Mouse (Mus musculus) brown adipose tissue, adult 24 weeks (tissue): Measurements from ENCODE around the gene Epc2. TPM values are rescaled to one million over a fixed set of nuclear protein-coding genes. Genes with fewer than 3 reads are reported as not detected.
A peak's percentile ranks its signal among the peaks of the same experiment; 100 is the strongest.

Experiments used
- H3K27ac ChIP-seq: fragments of 200-500 bp; replicated peaks from 2 replicates; pipeline ENCODE4 v1.5.1; 2012; ENCODE audit warnings: low read depth, mild to moderate bottlenecking, low read length
- H3K4me1 ChIP-seq: fragments of 200-500 bp; 2 replicates; pipeline ENCODE4 v1.6.1; 2012; ENCODE audit warnings: low read length, mixed read lengths; ENCODE audit not compliant: control insufficient read depth, insufficient read depth, insufficient read length
- H3K4me3 ChIP-seq: fragments of 200-500 bp; 2 replicates; pipeline ENCODE4 v1.5.1; 2012; ENCODE audit warnings: low read depth, mild to moderate bottlenecking, low read length, moderate library complexity; ENCODE audit not compliant: insufficient read depth
- polyA plus RNA-seq: library from polyadenylated mRNA; stranded (reverse); fragments of >200 nt; gene quantifications from 2 replicates; pipeline ENCODE4 v1.2.4, GENCODE M21; 2012; ENCODE audit not compliant: missing spikeins, insufficient read depth, insufficient read length

Epc2 gene
- polyA plus RNA-seq, 1 experiment = 9.0 TPM

- H3K27ac ChIP-seq = no peak overlapping the region
- peaks cover 8% of the 10 kb centered on the region for H3K4me1 ChIP-seq
- H3K4me3 ChIP-seq = no peak overlapping the region
These were observed 120.1 kb downstream of the Epc2 start for GRCm38 (mm10) chr2:49571159-49571920.

DNA sequence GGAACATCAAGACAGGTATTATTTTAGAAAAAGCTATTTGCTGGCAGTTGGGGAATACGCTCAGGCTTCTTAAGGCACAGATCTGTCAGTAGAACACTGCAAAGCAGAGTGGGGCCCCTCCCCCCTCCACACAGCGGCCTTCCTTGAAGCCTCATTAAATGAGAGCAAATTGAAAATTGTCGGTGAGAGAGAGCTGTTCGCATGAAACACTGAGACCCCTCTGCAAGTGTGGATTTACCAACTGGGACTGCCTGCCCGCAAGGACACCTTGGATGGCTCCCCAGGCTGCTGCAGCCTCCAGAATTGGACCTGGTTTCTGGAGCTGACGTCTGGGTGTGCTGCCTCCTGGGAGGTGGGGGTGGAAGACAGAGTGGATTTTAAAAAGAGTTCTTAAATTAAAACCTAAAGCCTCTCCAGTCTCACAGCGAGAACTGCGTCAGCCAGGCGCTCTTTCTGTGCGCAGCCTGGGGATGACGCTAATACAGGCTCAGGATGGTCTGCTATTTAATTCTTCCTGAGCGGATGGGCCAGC is 120.9 kb downstream of the Epc2 start:
- peaks cover 8% of the 10 kb centered on the region for H3K4me1 ChIP-seq
- H3K27ac ChIP-seq = no peak overlapping the region
- no peak overlapping the region for H3K4me3 ChIP-seq

DNA sequence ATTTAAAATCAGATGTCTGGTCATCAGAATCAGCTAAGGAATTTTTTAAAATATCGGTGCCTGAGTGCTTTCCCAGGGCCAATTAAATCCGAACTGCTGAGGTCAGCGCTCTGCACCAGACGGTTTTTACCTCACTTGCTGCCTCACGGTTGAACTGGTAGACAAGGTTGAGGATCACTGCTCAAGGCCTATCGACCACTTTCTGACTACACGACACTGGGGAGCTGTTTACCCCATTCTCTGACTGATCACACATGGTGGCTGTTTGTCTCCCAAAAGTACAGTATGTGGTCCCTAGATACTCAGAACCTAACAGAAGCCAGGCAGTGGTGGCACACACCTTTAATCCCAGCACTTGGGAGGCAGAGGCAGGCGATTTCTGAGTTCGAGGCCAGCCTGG is 121.4 kb downstream of the Epc2 start:
- Histone ChIP-seq H3K4me3 (no peak overlapping the region), H3K4me1 (peaks cover 8% of the 10 kb centered on the region), H3K27ac (no peak overlapping the region)

DNA sequence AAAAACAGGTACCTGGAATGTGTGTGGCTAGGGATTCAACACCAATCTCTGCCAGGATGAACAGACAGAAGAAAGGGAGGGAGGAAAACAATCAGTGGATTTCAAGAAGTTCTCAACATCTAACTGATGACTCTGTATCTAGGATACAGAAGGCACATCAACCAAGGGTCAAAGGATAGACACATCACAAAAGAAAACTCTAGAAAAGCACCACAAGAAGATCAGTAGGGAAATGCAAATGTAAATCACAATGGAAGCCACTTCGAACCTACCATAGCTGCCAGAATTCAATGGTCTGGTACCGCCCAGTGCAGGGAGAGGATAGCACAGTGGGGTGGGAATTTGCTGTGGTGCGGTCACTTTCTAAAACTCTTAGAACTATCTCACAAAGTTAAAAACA is 122.0 kb downstream of the Epc2 start:
- Histone ChIP-seq H3K4me1 (peaks cover 8% of the 10 kb centered on the region), H3K27ac (no peak overlapping the region), H3K4me3 (no peak overlapping the region)

DNA sequence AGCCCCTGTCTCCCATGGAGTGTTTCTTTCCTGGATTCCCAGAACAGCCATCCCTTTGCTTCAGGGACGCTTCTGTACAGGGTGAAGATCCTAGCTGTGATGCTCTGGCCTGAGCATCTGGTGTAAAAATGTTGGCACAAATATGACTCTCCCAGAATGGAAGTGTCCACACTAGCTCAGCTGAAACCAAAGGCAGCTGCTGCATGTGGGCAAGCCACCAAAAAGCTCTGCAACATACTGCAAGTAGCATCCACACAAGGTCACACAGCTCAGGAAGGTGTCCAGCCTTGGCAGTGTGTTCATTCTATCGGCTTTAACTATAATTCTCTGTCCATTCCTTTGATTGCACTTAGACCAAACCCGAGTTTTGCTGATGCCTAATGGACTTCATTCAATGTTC is 129.3 kb downstream of the Epc2 start:
- Histone ChIP-seq H3K4me1 (no peaks in the 10 kb centered on the region), H3K27ac (no peak overlapping the region), H3K4me3 (no peak overlapping the region)

- no peaks in the 10 kb centered on the region for H3K4me1 ChIP-seq
- no peak overlapping the region for H3K27ac ChIP-seq
- H3K4me3 ChIP-seq = no peak overlapping the region
These were observed 131.3 kb downstream of the Epc2 start for GRCm38 (mm10) chr2:49582546-49582945.

DNA sequence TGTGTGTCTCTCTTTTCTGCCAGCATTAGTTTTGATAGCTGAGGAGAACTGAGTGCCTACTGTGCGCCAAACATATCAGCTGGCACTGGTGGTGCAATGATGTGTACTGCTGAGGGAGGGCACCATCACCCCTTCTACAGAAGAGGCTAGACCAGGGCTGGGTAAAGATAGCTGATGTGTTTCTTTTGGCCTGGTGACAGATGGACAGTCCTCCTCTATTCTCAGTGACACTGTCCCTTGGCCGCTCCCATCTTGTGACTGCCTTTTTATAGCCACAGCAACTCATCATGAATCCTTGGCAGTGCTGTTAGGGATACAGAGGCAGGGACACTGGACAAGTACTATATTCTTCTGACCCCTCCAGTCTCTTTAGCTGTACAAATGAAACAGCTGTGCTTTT is 132.0 kb downstream of the Epc2 start:
- H3K4me3 ChIP-seq = no peak overlapping the region
- no peaks in the 10 kb centered on the region for H3K4me1 ChIP-seq

GRCm38 (mm10) chr2:49590450-49590849 is 139.2 kb downstream of the Epc2 start:
- Histone ChIP-seq H3K4me1 (no peaks in the 10 kb centered on the region), H3K27ac (peak overlapping the region; percentile 63), H3K4me3 (no peak overlapping the region)

More for the DNA sequence above, 132.0 kb downstream of the Epc2 start:
- no peak overlapping the region for H3K27ac ChIP-seq

DNA sequence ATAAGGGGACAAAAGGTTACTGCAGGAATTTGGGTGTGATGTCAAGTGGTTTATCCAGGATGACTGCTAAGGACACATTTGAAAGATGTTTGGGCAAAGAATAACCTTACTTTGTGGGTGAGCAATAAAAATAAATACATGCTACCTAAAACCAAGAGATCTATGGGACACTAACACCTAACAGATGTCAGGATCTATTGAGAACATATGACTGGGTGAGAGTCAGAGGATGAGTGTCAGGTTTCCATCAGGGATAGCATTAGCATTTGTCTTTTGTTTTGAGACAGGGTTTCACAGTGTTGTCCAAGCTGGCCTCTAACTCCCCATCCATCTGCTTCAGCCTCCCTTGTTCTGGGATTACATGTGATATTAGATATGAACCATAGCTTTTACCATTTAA is 141.6 kb downstream of the Epc2 start:
- H3K27ac ChIP-seq = no peak overlapping the region
- H3K4me1 ChIP-seq = no peaks in the 10 kb centered on the region
- no peak overlapping the region for H3K4me3 ChIP-seq

- peaks cover 6% of the 10 kb centered on the region; the same call in 1 of the 2 replicates for H3K4me1 ChIP-seq
- H3K27ac ChIP-seq = no peak overlapping the region
These were observed 143.6 kb downstream of the Epc2 start for GRCm38 (mm10) chr2:49594886-49595285.

DNA sequence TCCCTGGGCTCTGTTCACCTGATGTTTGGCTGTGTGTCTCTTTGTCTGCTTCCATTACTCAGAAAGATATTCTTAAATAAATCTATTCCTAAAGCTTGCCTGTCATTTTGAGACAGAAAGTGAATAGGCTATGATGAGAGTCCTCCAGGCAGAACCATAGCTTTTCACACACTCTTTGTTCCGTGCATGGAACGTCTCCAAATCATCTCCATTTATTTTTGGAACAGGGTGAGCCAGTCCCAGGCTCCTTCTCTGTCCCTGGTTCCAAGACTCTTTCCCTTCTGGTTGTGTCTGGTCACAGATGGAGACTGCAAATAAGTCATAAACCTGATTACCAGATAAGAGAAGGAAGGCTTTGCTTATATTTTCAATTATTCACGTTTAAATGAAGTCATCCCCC is 145.0 kb downstream of the Epc2 start:
- Histone ChIP-seq H3K4me1 (peaks cover 6% of the 10 kb centered on the region; the same call in 1 of the 2 replicates), H3K27ac (no peak overlapping the region), H3K4me3 (no peak overlapping the region)

More at GRCm38 (mm10) chr2:49594886-49595285, 143.6 kb downstream of the Epc2 start:
- H3K4me3 ChIP-seq = no peak overlapping the region

GRCm38 (mm10) chr2:49600021-49600681 is 148.9 kb downstream of the Epc2 start:
- peaks cover 6% of the 10 kb centered on the region; the same call in 1 of the 2 replicates for H3K4me1 ChIP-seq
- H3K4me3 ChIP-seq = no peak overlapping the region
- no peak overlapping the region for H3K27ac ChIP-seq

Other genes starting within 250 kb of the Epc2 start
- gene Kif5c, start 167.8 kb downstream of the Epc2 start, polyA plus RNA-seq = 0.20 TPM in 1 of 2 replicates, not detected in the other